Mouse (Mus musculus) erythroblast, embryonic 14.5 days (primary cell): ENCODE measurements around the gene Tfam. TPM values are rescaled to one million over a fixed set of nuclear protein-coding genes. Genes with fewer than 3 reads are reported as not detected.

ENCODE experiments used
- H3K27me3 ChIP-seq: 2 replicates; pipeline ENCODE4 v1.6.1; 2012; ENCODE audit warnings: inconsistent platforms; ENCODE audit not compliant: control insufficient read depth
- H3K36me3 ChIP-seq: 2 replicates; pipeline ENCODE4 v1.6.1; 2012; ENCODE audit warnings: mild to moderate bottlenecking, inconsistent platforms; ENCODE audit not compliant: control insufficient read depth
- H3K4me1 ChIP-seq: 2 replicates; pipeline ENCODE4 v1.6.1; 2012; ENCODE audit warnings: inconsistent platforms; ENCODE audit not compliant: control insufficient read depth
- H3K4me3 ChIP-seq: replicated peaks from 2 replicates; pipeline ENCODE3; 2012; ENCODE audit warnings: moderate library complexity, mild to moderate bottlenecking, inconsistent platforms
- H3K9me3 ChIP-seq: 2 replicates; pipeline ENCODE4 v1.6.1; 2012; ENCODE audit warnings: low read length, inconsistent platforms, mixed read lengths; ENCODE audit not compliant: control insufficient read depth
- GATA1 ChIP-seq: IDR thresholded peaks from 2 replicates; pipeline ENCODE4 v1.6.1; 2012; ENCODE audit warnings: low read length, inconsistent platforms, mixed read lengths
- TAL1 ChIP-seq: IDR thresholded peaks from 3 replicates; pipeline ENCODE4 v1.6.1; 2012; ENCODE audit warnings: low read length, inconsistent platforms, mixed read lengths
- polyA plus RNA-seq: library from polyadenylated mRNA; stranded (reverse); fragments of >175 nt; gene quantifications from 2 replicates; pipeline ENCODE4 v1.2.3, GENCODE M21; 2012

Tfam gene
- polyA plus RNA-seq, 1 experiment, result 0.28 TPM

- H3K4me1 ChIP-seq, result peaks cover 18% of the 10 kb centered on the region
- peaks cover 9% of the 10 kb centered on the region for H3K27me3 ChIP-seq
- peak overlapping the region; percentile 26 for H3K4me3 ChIP-seq
- TF ChIP-seq TAL1 (no peak), GATA1 (no peak)
- H3K9me3 ChIP-seq, result no peaks in the 10 kb centered on the region
- H3K36me3 ChIP-seq, result peaks cover 15% of the 10 kb centered on the region
These were observed 1.5 kb upstream of the Tfam start for GRCm38 (mm10) chr10:71239479-71240120.

- no peak for TF ChIP-seq GATA1
- no peak for TF ChIP-seq TAL1
- Histone ChIP-seq H3K4me3 (peak overlapping the region; percentile 98), H3K27me3 (peaks cover 9% of the 10 kb centered on the region)
These were observed 402 bp downstream of the Tfam start for GRCm38 (mm10) chr10:71237516-71238239.

GRCm38 (mm10) chr10:71234071-71234470, 4.0 kb downstream of the Tfam start:
- H3K9me3 ChIP-seq, result no peaks in the 10 kb centered on the region
- peaks cover 18% of the 10 kb centered on the region for H3K4me1 ChIP-seq
- no peak for TF ChIP-seq TAL1
- TF ChIP-seq GATA1, result no peak
- no peaks in the 10 kb centered on the region for H3K27me3 ChIP-seq
- H3K36me3 ChIP-seq, result peaks cover 62% of the 10 kb centered on the region
- no peak overlapping the region for H3K4me3 ChIP-seq

More at GRCm38 (mm10) chr10:71237516-71238239, 402 bp downstream of the Tfam start:
- Histone ChIP-seq H3K36me3 (peaks cover 34% of the 10 kb centered on the region), H3K9me3 (no peaks in the 10 kb centered on the region), H3K4me1 (peaks cover 18% of the 10 kb centered on the region)

GRCm38 (mm10) chr10:71225894-71226293, 12.2 kb downstream of the Tfam start:
- H3K4me3 ChIP-seq, result no peak overlapping the region
- no peak for TF ChIP-seq TAL1
- no peak for TF ChIP-seq GATA1
- H3K27me3 ChIP-seq, result no peaks in the 10 kb centered on the region
- peaks cover 80% of the 10 kb centered on the region for H3K36me3 ChIP-seq
- H3K9me3 ChIP-seq, result peaks cover 6% of the 10 kb centered on the region
- no peaks in the 10 kb centered on the region for H3K4me1 ChIP-seq

- Histone ChIP-seq H3K36me3 (peaks cover 55% of the 10 kb centered on the region), H3K4me1 (no peaks in the 10 kb centered on the region), H3K9me3 (peaks cover 6% of the 10 kb centered on the region), H3K27me3 (no peaks in the 10 kb centered on the region), H3K4me3 (no peak overlapping the region)
- TF ChIP-seq TAL1 (no peak), GATA1 (no peak)
These were observed 15.0 kb downstream of the Tfam start for GRCm38 (mm10) chr10:71223101-71223500.

- H3K4me1 ChIP-seq, result no peaks in the 10 kb centered on the region
- no peak overlapping the region for H3K4me3 ChIP-seq
- H3K9me3 ChIP-seq, result peaks cover 6% of the 10 kb centered on the region
- no peaks in the 10 kb centered on the region for H3K27me3 ChIP-seq
- H3K36me3 ChIP-seq, result peaks cover 51% of the 10 kb centered on the region
- TF ChIP-seq TAL1 (no peak), GATA1 (no peak)
These were observed 15.4 kb downstream of the Tfam start for GRCm38 (mm10) chr10:71222639-71223038.

- H3K36me3 ChIP-seq, result peaks cover 15% of the 10 kb centered on the region
- H3K4me3 ChIP-seq, result no peak overlapping the region
- H3K4me1 ChIP-seq, result no peaks in the 10 kb centered on the region
- no peaks in the 10 kb centered on the region for H3K27me3 ChIP-seq
- no peak for TF ChIP-seq TAL1
- TF ChIP-seq GATA1, result no peak
- peaks cover 6% of the 10 kb centered on the region for H3K9me3 ChIP-seq
These were observed 19.7 kb downstream of the Tfam start for GRCm38 (mm10) chr10:71218228-71218892.

GRCm38 (mm10) chr10:71215996-71216395, 22.1 kb downstream of the Tfam start:
- H3K4me3 ChIP-seq, result no peak overlapping the region
- no peaks in the 10 kb centered on the region for H3K27me3 ChIP-seq
- no peaks in the 10 kb centered on the region for H3K36me3 ChIP-seq
- TF ChIP-seq GATA1, result no peak
- H3K4me1 ChIP-seq, result no peaks in the 10 kb centered on the region
- H3K9me3 ChIP-seq, result no peaks in the 10 kb centered on the region

GRCm38 (mm10) chr10:71201512-71201911, 36.6 kb downstream of the Tfam start:
- Histone ChIP-seq H3K4me1 (no peaks in the 10 kb centered on the region), H3K27me3 (no peaks in the 10 kb centered on the region), H3K4me3 (no peak overlapping the region), H3K9me3 (peaks cover 2% of the 10 kb centered on the region; the same call in 1 of the 2 replicates), H3K36me3 (no peaks in the 10 kb centered on the region)
- TF ChIP-seq GATA1 (no peak), TAL1 (no peak)
